Mouse (Mus musculus) retina, postnatal 1 day (tissue): ENCODE results near the gene C1ra.
"Not testable (repeated sequence)": the region's sequence is repeated elsewhere in the genome, so short reads cannot be mapped to it uniquely, and the experiment has no call there.

Experiments
- DNase-seq: peaks from one replicate; pipeline ENCODE4 v3.0.0-alpha.2; 2012

Gene C1ra

DNA sequence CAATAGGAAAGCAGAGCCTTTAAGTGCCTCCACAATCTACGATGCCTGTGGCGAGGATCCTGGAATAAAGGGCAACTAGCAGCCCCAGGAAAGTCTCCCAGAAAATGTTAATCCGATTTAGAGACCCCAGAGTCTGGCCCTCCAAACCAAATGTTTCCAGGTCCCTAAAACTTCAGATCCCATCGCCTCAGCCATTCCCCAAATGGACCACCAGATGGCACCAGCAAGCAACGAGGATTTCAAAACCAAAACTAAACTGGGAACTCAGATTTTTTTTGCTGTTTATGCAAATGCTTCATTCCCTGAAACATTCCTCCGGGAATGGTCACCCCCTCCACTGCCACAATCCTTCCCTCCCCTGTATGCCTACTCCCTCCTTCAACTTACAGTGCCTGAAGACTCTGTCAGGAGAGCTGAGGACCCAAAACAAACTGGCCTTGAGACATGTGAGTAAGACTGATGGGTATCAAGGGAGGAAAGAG is at the start of gene C1ra:
C1ra (plus strand) TSS at position 51 of the 482 bp plus-strand sequence.
- DNase-seq, result peak; percentile 64

DNA sequence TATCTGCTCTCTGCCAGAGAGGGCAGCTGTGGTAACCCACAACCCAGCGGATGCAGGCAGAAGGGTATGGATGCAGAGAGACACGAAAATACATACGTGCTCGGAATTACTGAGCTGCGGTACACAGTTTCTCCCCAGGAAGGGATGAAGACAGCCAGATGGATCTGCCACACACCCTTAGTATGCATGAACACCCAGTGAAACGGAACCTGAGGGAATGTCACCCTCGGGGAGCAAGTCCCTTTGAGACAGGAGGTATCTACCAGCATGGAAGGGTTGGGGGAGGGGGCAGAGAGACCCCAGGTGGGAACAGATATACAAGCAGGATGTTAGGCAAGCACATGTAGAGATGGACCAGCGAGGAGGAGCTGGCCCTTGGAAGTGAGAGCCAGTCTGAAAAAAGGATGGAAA is 48.3 kb upstream of the C1ra start:
- DNase-seq, result peak; percentile 58

- DNase-seq, result peak; percentile 96
Measured at GRCm38 (mm10) chr6:124464305-124465271, 47.6 kb upstream of the C1ra start, which contains the start of gene Clstn3. Gene Clstn3 (minus strand): TSS chr6:124464794.

- no peak for DNase-seq
Measured at GRCm38 (mm10) chr6:124465299-124465698, 46.9 kb upstream of the C1ra start.

GRCm38 (mm10) chr6:124465729-124466128 is 46.5 kb upstream of the C1ra start:
- DNase-seq, result peak; percentile 18

- no peak for DNase-seq
Measured at GRCm38 (mm10) chr6:124471121-124471520, 41.1 kb upstream of the C1ra start.

- not testable (repeated sequence) for DNase-seq
Measured at GRCm38 (mm10) chr6:124471783-124472638, 40.2 kb upstream of the C1ra start.

GRCm38 (mm10) chr6:124472801-124473200 is 39.4 kb upstream of the C1ra start:
- DNase-seq, result no peak

GRCm38 (mm10) chr6:124474621-124475020 is 37.6 kb upstream of the C1ra start:
- DNase-seq, result no peak

DNA sequence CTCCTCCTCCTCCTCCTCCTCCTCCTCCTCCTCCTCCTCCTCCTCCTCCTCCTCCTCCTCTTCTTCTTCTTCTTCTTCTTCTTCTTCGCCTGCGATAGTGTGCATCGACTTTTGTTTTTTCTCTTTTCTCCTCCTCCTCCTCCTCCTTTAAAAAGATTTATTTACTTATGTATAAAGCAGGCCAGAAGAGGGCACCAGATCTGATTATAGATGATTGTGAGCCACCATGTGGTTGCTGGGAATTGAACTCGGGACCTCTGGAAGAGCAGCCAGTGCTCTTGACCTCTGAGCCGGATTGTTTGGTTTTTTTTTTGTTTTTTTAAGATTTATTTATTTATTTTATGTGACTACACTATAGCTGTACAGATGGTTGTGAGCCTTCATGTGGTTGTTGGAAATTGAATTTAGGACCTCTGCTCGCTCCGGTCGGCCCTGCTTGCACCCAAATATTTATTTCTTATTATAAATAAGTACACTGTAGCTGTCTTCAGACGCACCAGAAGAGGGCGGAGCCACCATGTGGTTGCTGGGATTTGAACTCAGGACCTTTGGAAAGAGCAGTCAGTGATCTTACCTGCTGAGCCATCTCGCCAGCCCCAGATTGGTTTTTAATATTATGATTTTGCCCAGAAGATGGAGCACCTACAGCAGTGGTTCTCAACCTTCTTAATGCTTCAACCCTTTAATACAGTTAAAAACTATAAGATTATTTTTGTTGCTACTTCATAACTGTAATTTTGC is 36.7 kb upstream of the C1ra start:
- DNase-seq, result not testable (repeated sequence)

DNA sequence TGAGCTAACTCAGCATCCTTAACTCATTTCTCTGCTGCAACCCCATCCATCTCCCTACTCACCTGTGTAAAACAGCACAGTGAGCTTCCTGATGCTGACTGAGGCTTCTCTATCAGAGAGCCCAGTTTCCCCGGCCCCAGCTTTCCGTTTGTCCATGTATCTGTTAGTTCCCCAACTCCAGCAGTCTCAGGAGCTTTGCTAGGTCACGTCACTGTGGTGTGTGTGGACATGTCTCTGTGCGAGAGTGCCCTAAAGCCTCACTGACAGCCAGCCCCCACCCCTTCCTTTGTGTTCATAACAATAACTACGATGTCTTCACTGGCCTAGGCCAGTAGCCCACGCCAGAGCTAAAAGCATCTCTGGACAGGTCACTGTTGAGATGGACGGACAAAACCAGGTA is 36.0 kb upstream of the C1ra start:
- DNase-seq, result no peak

GRCm38 (mm10) chr6:124476796-124477195 is 35.4 kb upstream of the C1ra start:
- DNase-seq, result no peak

DNA sequence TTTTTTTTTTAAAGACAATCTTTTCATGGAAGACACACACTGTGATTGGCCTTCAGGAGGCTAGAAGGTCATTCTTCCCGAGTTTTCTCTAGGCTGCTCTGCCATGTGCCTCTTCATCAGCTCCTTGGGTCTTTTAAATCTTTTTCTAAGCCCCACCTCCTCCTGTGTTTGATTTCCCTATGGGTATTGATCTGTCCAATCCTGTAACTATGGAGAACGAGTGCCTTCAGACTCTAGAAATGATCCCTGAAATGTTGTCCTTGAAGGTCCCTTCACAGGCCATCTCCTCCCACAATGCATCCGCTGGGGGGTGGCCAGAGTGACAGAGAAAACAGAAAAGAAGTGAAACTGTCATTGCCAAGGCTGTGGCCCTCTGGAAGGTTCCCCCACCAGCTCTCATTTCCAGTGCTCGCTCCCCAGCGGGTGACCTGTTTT is 35.0 kb upstream of the C1ra start:
- DNase-seq, result no peak

- no peak for DNase-seq
Measured at GRCm38 (mm10) chr6:124477922-124478651, 34.1 kb upstream of the C1ra start.

- no peak for DNase-seq
Measured at GRCm38 (mm10) chr6:124478874-124479572, 33.2 kb upstream of the C1ra start.

GRCm38 (mm10) chr6:124479573-124479930 is 32.7 kb upstream of the C1ra start:
- no peak for DNase-seq

- peak; percentile 65 for DNase-seq
Measured at GRCm38 (mm10) chr6:124480295-124480694, 31.9 kb upstream of the C1ra start.

- peak; percentile 76 for DNase-seq
Measured at GRCm38 (mm10) chr6:124481571-124481970, 30.6 kb upstream of the C1ra start.

DNA sequence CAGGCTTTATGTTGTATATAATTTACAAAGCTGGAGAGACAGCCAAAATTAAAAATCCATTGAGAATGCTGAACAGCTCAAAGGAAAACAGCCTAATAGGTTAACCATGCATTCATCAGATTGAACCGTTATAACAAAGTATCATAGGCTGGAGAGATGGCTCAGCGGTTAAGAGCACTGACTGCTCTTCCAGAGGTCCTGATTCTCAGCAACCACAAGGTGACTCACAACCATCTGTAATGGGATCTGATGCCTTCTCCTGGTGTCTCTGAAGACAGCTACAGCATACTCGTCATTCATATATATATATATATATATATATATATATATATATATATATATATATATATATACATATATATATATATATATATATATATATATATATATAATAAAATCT is 28.4 kb upstream of the C1ra start:
- not testable (repeated sequence) for DNase-seq

DNA sequence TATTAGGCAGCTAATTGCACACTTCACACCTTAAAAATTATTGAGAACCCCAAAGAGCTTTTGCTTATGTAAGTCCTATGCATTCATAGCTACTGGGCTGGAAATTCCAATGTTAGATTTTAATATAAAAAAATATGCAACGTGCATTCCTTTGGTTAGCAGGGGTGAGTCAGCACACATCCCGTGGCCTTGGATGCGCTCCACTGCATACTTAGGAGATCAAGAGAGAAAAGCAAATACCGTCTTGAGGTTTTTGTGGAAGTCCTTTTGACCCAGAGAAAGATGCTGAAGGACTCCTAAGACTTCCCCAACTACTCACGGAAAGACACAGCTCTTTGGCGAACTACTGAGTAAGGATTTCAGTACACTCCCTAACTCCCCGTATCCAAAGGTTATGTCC is 27.4 kb upstream of the C1ra start:
- DNase-seq, result no peak
